Mouse (Mus musculus) C2C12 (cell line): ENCODE data around the gene Eepd1.

ENCODE experiments used
- CTCF ChIP-seq: IDR thresholded peaks from one replicate; pipeline ENCODE4 v1.5.1; 2011; ENCODE audit not compliant: control insufficient read depth, insufficient read depth, insufficient read length
- MYOD1 ChIP-seq: IDR thresholded peaks from one replicate; pipeline ENCODE4 v1.6.1; 2011; ENCODE audit warnings: low read depth; ENCODE audit not compliant: control insufficient read depth, insufficient read length
- MYOG ChIP-seq: IDR thresholded peaks from one replicate; pipeline ENCODE4 v1.6.1; 2011; ENCODE audit not compliant: control insufficient read depth, insufficient read length; ENCODE audit errors: extremely low read depth
- USF1 ChIP-seq: IDR thresholded peaks from one replicate; pipeline ENCODE4 v1.6.1; 2011; ENCODE audit warnings: low read depth, mild to moderate bottlenecking, control low read depth, moderate library complexity

DNA sequence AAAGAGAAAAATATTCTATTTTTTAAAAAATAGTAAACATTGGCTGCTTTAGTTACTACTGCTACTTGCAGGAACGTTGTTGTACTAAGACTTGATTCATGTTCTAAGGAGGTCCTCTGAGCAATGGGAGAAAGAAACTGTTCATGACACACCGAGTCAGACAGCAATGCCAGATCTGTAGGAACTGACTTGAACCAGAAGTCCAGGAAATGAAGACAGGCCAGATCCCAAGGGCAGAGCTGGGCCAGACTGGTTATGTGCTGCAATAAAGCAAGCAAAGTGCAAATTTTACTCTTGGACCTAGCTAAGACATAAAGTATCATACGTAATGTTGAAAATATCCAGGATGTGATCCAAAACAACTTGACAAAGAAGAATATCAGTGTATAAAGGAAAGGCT, 42.5 kb upstream of the Eepd1 start:
- TF ChIP-seq CTCF (no peak), MYOD1 (no peak), USF1 (no peak), MYOG (no peak)
